Mouse (Mus musculus) cerebellum, adult 2 months (tissue): ENCODE measurements around the gene Prkcq.

Experiments used
- CTCF ChIP-seq: fragments of 200-500 bp; IDR thresholded peaks from 2 replicates; pipeline ENCODE4 v1.5.1; 2011; ENCODE audit warnings: low read depth, mild to moderate bottlenecking, control low read depth, low read length, moderate library complexity, borderline replicate concordance; ENCODE audit not compliant: insufficient read depth
- POLR2A ChIP-seq: fragments of 200-500 bp; IDR thresholded peaks from 2 replicates; pipeline ENCODE4 v1.6.1; 2011; ENCODE audit warnings: low read length, control low read depth, borderline replicate concordance; ENCODE audit not compliant: insufficient read depth

DNA sequence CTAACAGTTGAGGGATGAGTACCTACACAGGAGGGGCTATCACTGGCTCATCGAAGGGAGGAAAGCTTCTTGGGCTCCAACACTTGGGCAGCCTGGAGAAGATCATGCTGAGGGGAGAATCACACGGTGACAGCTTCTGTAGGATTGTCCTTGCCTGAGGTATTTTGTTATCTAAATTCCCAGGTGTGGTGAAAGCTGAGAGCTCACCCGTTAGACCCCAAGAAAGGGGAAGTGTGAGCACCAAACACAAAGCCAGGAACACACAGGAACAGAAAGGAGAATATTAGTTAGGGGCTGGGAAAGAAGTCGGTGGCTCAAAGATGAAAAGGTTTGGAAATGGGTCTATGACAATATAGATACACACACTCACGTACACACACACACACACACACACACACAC lies 27.7 kb downstream of the Prkcq start:
- TF ChIP-seq POLR2A: no peak
- no peak for TF ChIP-seq CTCF
